Mouse (Mus musculus) stomach, postnatal 0 days (tissue): ENCODE measurements around the gene Hmgcl.

ENCODE experiments used
- CTCF ChIP-seq: IDR thresholded peaks from 2 replicates; pipeline ENCODE4 v1.5.1; 2016; ENCODE audit warnings: antibody characterized with exemption, low read depth, mild to moderate bottlenecking, moderate library complexity
- EP300 ChIP-seq: optimal IDR thresholded peaks from 2 replicates; pipeline ENCODE3; 2016; ENCODE audit warnings: antibody characterized with exemption

DNA sequence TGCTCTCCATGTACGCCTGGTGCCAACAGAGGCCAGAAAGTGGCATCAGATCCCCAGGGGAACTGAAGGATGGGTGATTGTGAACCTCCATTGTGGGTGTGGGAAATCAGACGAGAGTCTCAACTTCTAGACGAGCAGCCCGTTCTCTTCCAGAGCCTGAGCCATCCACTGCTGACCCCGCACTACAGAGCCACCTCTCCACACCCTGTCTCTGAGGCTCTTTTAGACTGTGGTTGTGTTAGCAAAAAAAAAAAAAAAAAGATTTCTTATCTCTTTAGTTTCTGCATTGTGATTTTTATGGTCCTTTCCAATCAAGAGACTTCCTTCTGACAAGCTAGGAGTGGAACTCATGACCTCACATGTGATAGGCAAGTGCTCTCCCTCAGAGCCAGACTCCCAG lies 16.8 kb upstream of the Hmgcl start:
- TF ChIP-seq CTCF: no peak
- no peak for TF ChIP-seq EP300
